Mouse (Mus musculus) heart, embryonic 15.5 days (tissue): Measurements from ENCODE around the gene Smc3. TPM values are rescaled to one million over a fixed set of nuclear protein-coding genes. Genes with fewer than 3 reads are reported as not detected.

ENCODE experiments used
- ATAC-seq: fragments of 200-750 bp; cut with Nextera tagmentation; replicated peaks from 2 replicates; pipeline ENCODE4 v1.8.0; 2017; ENCODE audit warnings: low read depth, moderate TSS enrichment; ENCODE audit not compliant: insufficient number of reproducible peaks, insufficient read depth, low FRiP score
- H3K27ac ChIP-seq: fragments of 300-500 bp; sonication (generic); 2 replicates; pipeline ENCODE4 v1.5.1; 2015; ENCODE audit warnings: mild to moderate bottlenecking, inconsistent platforms
- H3K27me3 ChIP-seq: fragments of 300-500 bp; sonication (generic); 2 replicates; pipeline ENCODE4 v1.6.1; 2015; ENCODE audit warnings: inconsistent platforms
- H3K36me3 ChIP-seq: fragments of 300-500 bp; sonication (generic); 2 replicates; pipeline ENCODE4 v1.6.1; 2015; ENCODE audit warnings: mild to moderate bottlenecking, inconsistent platforms
- H3K4me1 ChIP-seq: fragments of 300-500 bp; sonication (generic); replicated peaks from 2 replicates; pipeline ENCODE4 v1.6.1; 2015; ENCODE audit warnings: inconsistent platforms
- H3K4me2 ChIP-seq: fragments of 300-500 bp; sonication (generic); 2 replicates; pipeline ENCODE4 v1.6.1; 2015; ENCODE audit warnings: inconsistent platforms, mild to moderate bottlenecking, moderate library complexity
- H3K4me3 ChIP-seq: fragments of 300-500 bp; sonication (generic); 2 replicates; pipeline ENCODE4 v1.5.1; 2015; ENCODE audit warnings: mild to moderate bottlenecking, inconsistent platforms
- H3K9ac ChIP-seq: fragments of 300-500 bp; sonication (generic); 2 replicates; pipeline ENCODE4 v1.6.1; 2015; ENCODE audit warnings: mild to moderate bottlenecking, inconsistent platforms
- H3K9me3 ChIP-seq: fragments of 300-500 bp; sonication (generic); replicated peaks from 2 replicates; pipeline ENCODE4 v1.6.1; 2016; ENCODE audit warnings: inconsistent platforms
- WGBS: fragments of 180-500 bp; shearing (Covaris S2); methylation state at CpG from one replicate; pipeline ENCODE4 v1.1.7; 2015; ENCODE audit warnings: mixed read lengths; 5-methylcytosine and 5-hydroxymethylcytosine counted together
- polyA plus RNA-seq: library from polyadenylated mRNA; unstranded; fragments of >200 nt; fragmentation: Nextera tagmentation; extraction: Ambion mirVana; gene quantifications from 2 replicates; pipeline ENCODE4 v1.2.1, GENCODE M21; 2015

Smc3 gene
- polyA plus RNA-seq, 1 experiment from 2014 or later = 37.9 TPM

DNA sequence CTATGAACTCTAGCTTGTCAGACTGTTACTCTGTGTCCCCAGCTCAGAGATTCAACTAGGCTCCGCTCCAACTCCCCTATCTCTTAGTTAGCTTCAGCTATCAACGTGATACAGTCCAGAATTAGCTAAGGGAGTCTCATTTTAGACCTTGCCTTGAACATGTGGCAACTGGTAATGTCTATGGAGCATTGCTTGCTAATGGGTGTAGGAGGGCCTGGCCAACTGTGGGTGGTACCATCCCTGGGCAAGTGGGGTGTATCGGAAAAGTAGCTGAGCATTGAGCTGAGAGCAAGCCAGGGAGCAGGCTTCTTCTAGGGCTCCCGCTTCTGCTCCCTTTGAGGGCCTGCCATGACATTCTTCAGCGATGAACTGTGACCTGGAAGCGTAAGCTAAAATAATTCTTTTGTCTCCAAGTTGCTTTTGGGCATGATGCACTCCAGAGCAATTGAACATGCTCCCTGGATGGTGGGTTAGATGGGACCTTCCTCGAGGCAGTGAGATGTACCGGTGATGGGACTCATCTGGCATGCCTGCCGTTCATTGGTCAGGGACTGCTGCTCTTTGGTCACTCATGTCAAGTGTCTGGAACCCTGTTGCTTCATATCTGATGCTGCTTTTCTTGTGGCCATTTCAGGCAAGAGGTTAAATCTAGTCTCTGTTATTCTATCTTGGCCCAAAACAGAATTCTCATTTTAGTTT, 60.7 kb downstream of the Smc3 start:
- Histone ChIP-seq H3K4me1 (peaks cover 40% of the 10 kb centered on the region), H3K36me3 (no peaks in the 10 kb centered on the region), H3K27ac (peak overlapping the region; percentile 91), H3K9ac (peak overlapping the region; percentile 23), H3K27me3 (no peaks in the 10 kb centered on the region), H3K4me3 (peak overlapping the region; percentile 38), H3K4me2 (peak overlapping the region; percentile 55), H3K9me3 (no peaks in the 10 kb centered on the region)
- ATAC-seq = peak; percentile 85
- 42% methylated on average over 9 of the region's 9 CpGs for WGBS

GRCm38 (mm10) chr19:53661938-53662722, 61.9 kb downstream of the Smc3 start:
- Histone ChIP-seq H3K4me1 (peaks cover 46% of the 10 kb centered on the region), H3K36me3 (no peaks in the 10 kb centered on the region), H3K4me3 (peak overlapping the region; percentile 39), H3K9me3 (no peaks in the 10 kb centered on the region), H3K27ac (peak overlapping the region; percentile 87), H3K9ac (peak overlapping the region; percentile 51), H3K27me3 (no peaks in the 10 kb centered on the region), H3K4me2 (peak overlapping the region; percentile 59)
- WGBS = 39% methylated on average over 14 of the region's 14 CpGs
- 0 out of 2 replicates have a peak, but pooled peaks have one; percentile 25 for ATAC-seq

DNA sequence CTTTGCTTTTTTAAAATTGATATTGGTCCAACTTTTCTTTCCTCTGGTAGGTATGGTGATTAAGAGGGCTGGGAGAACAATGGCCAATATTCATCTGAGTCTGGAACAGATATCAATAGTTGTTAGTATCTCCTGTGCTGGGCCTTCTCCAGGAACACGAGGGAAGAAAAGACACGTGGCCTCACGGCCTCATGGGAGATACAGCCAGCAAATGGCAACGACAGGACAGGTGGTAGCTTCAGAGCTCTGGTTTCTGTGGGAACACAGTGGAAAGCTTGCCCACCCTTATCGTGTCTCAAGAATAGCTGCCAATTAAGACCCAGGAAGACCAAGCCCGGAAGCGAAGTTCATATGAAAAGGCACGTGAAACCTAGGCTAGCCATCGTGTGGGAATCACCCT, 64.6 kb downstream of the Smc3 start:
- no peak overlapping the region for H3K4me3 ChIP-seq
- no peak overlapping the region for H3K4me2 ChIP-seq
- peaks cover 32% of the 10 kb centered on the region for H3K4me1 ChIP-seq
- no peak for ATAC-seq
- no peaks in the 10 kb centered on the region for H3K9me3 ChIP-seq
- 87% methylated on average over 9 of the region's 9 CpGs for WGBS
- no peak overlapping the region for H3K27ac ChIP-seq
- no peak overlapping the region for H3K9ac ChIP-seq
- no peaks in the 10 kb centered on the region for H3K36me3 ChIP-seq
- H3K27me3 ChIP-seq = no peaks in the 10 kb centered on the region

GRCm38 (mm10) chr19:53665391-53665790, 65.2 kb downstream of the Smc3 start:
- Histone ChIP-seq H3K4me2 (no peak overlapping the region), H3K4me3 (no peak overlapping the region), H3K36me3 (no peaks in the 10 kb centered on the region), H3K9ac (no peak overlapping the region), H3K27ac (no peak overlapping the region), H3K27me3 (no peaks in the 10 kb centered on the region), H3K9me3 (no peaks in the 10 kb centered on the region), H3K4me1 (peaks cover 33% of the 10 kb centered on the region)
- ATAC-seq = no peak
- whole genome bisulfite sequencing = 88% methylated on average over 4 of the region's 4 CpGs

GRCm38 (mm10) chr19:53666708-53667107, 66.5 kb downstream of the Smc3 start:
- Histone ChIP-seq H3K4me1 (peaks cover 40% of the 10 kb centered on the region), H3K27ac (no peak overlapping the region), H3K4me2 (no peak overlapping the region), H3K36me3 (no peaks in the 10 kb centered on the region), H3K9me3 (no peaks in the 10 kb centered on the region), H3K9ac (no peak overlapping the region), H3K4me3 (no peak overlapping the region), H3K27me3 (no peaks in the 10 kb centered on the region)
- WGBS = 34% methylated on average over 8 of the region's 8 CpGs
- ATAC-seq = no peak

GRCm38 (mm10) chr19:53668821-53669220, 68.6 kb downstream of the Smc3 start:
- H3K4me1 ChIP-seq = peaks cover 39% of the 10 kb centered on the region

GRCm38 (mm10) chr19:53670625-53671141, 70.5 kb downstream of the Smc3 start:
- peak; percentile 71 for ATAC-seq
- peak overlapping the region; percentile 83 for H3K27ac ChIP-seq
- 21% methylated on average over 12 of the region's 12 CpGs for WGBS
- H3K9ac ChIP-seq = peak overlapping the region; percentile 24; the same call in 1 of the 2 replicates
- no peaks in the 10 kb centered on the region for H3K9me3 ChIP-seq
- no peaks in the 10 kb centered on the region for H3K36me3 ChIP-seq
- H3K4me3 ChIP-seq = no peak overlapping the region
- H3K4me1 ChIP-seq = peaks cover 43% of the 10 kb centered on the region
- peaks cover 3% of the 10 kb centered on the region; the same call in 1 of the 2 replicates for H3K27me3 ChIP-seq
- peak overlapping the region; percentile 27 for H3K4me2 ChIP-seq

More at GRCm38 (mm10) chr19:53668821-53669220, 68.6 kb downstream of the Smc3 start:
- no peak for ATAC-seq
- Histone ChIP-seq H3K4me3 (no peak overlapping the region), H3K9ac (no peak overlapping the region), H3K4me2 (no peak overlapping the region), H3K36me3 (no peaks in the 10 kb centered on the region), H3K27me3 (peaks cover 3% of the 10 kb centered on the region; the same call in 1 of the 2 replicates), H3K9me3 (no peaks in the 10 kb centered on the region), H3K27ac (no peak overlapping the region)
- 81% methylated on average over 7 of the region's 7 CpGs for WGBS

GRCm38 (mm10) chr19:53671432-53671831, 71.2 kb downstream of the Smc3 start:
- ATAC-seq = peak; percentile 25; the same call in 1 of the 2 replicates
- Histone ChIP-seq H3K9me3 (no peaks in the 10 kb centered on the region), H3K27me3 (peaks cover 3% of the 10 kb centered on the region; the same call in 1 of the 2 replicates), H3K36me3 (no peaks in the 10 kb centered on the region), H3K4me3 (no peak overlapping the region), H3K27ac (peak overlapping the region; percentile 83), H3K9ac (peak overlapping the region; percentile 24; the same call in 1 of the 2 replicates), H3K4me1 (peaks cover 44% of the 10 kb centered on the region), H3K4me2 (no peak overlapping the region)
- 48% methylated on average over 3 of the region's 3 CpGs for WGBS

DNA sequence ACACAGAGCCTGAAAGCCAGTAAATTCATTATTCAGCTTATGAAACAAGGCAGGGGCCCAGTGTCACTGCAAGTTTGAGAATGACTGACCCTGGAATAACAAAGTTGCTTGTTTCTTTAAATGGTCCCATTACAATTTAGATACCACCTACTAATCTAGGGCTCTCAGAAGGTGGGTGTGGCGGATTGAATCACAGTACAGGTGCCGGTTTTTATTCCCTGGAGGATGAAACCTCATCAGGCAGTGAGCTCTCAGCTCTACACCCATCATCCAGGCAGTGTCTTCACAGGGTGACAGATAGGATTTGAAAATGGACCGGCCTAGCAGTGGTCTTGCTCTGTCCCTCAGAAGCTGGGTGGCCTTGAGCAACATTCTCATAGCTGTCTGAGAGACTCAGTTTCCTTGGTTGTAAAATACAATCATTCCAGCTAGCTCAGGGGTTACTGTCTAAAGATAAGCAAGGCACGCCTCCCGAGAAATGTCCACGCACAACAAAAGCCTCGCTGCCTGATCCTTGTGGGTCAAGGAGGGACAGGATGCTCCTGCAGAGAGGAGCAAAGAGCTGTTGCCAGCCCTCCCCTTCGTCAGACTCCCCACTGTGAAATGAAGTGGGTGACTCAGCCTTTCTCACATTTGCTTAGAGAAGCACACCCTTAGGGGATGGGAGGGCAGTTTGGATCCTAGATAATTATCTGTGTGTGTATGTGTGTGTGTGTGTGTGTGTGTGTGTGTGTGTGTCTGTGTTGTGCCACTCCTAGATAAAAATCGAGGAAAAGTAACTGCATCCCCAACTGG, 74.1 kb downstream of the Smc3 start:
- ATAC-seq = no peak
- Histone ChIP-seq H3K36me3 (no peaks in the 10 kb centered on the region), H3K9me3 (no peaks in the 10 kb centered on the region), H3K4me3 (peak overlapping the region; percentile 8; the same call in 1 of the 2 replicates), H3K4me1 (peaks cover 41% of the 10 kb centered on the region), H3K4me2 (peak overlapping the region; percentile 94), H3K27me3 (peaks cover 11% of the 10 kb centered on the region; the same call in 1 of the 2 replicates), H3K27ac (peak overlapping the region; percentile 97), H3K9ac (peak overlapping the region; percentile 45; the same call in 1 of the 2 replicates)
- 22% methylated on average over 9 of the region's 9 CpGs for WGBS

- Histone ChIP-seq H3K36me3 (no peaks in the 10 kb centered on the region), H3K9ac (peak overlapping the region; percentile 84), H3K9me3 (no peaks in the 10 kb centered on the region), H3K27me3 (peaks cover 11% of the 10 kb centered on the region; the same call in 1 of the 2 replicates), H3K27ac (peak overlapping the region; percentile 97), H3K4me3 (peak overlapping the region; percentile 76), H3K4me2 (peak overlapping the region; percentile 94), H3K4me1 (peaks cover 22% of the 10 kb centered on the region)
- WGBS = 2% methylated on average over 26 of the region's 26 CpGs
- no peak for ATAC-seq
These were observed 76.0 kb downstream of the Smc3 start for GRCm38 (mm10) chr19:53676228-53676627.
